Mouse (Mus musculus) liver, adult 2 months (tissue): ENCODE results near the gene Armc12. TPM values are rescaled to one million over a fixed set of nuclear protein-coding genes. Genes with fewer than 3 reads are reported as not detected.

ENCODE experiments used
- DNase-seq: peaks from one replicate; pipeline ENCODE4 v3.0.0-alpha.2; 2011; ENCODE audit warnings: low read depth, low spot score; ENCODE audit errors: extremely low read depth
- H3K27ac ChIP-seq: fragments of 200-500 bp; replicated peaks from 2 replicates; pipeline ENCODE4 v1.5.1; 2012; ENCODE audit warnings: low read depth, mild to moderate bottlenecking, control low read depth, inconsistent platforms, low read length; ENCODE audit not compliant: insufficient read depth
- H3K27me3 ChIP-seq: fragments of 200-500 bp; 2 replicates; pipeline ENCODE4 v1.6.1; 2012; ENCODE audit warnings: mild to moderate bottlenecking, moderate library complexity, low read length, inconsistent platforms; ENCODE audit not compliant: control insufficient read depth, insufficient read depth
- H3K36me3 ChIP-seq: fragments of 200-500 bp; 2 replicates; pipeline ENCODE4 v1.6.1; 2012; ENCODE audit warnings: low read length, inconsistent platforms; ENCODE audit not compliant: control insufficient read depth, insufficient read depth
- H3K4me1 ChIP-seq: fragments of 200-500 bp; 2 replicates; pipeline ENCODE4 v1.6.1; 2011; ENCODE audit warnings: low read length; ENCODE audit not compliant: control insufficient read depth, insufficient read depth
- H3K4me3 ChIP-seq: fragments of 200-500 bp; 2 replicates; pipeline ENCODE4 v1.5.1; 2011; ENCODE audit warnings: low read depth, mild to moderate bottlenecking, control low read depth, low read length, moderate library complexity; ENCODE audit not compliant: insufficient read depth
- H3K79me2 ChIP-seq: fragments of 200-500 bp; 2 replicates; pipeline ENCODE4 v1.6.1; 2012; ENCODE audit warnings: inconsistent platforms, mild to moderate bottlenecking, low read length, moderate library complexity; ENCODE audit not compliant: control insufficient read depth, insufficient read depth
- H3K9ac ChIP-seq: fragments of 200-500 bp; 2 replicates; pipeline ENCODE4 v1.6.1; 2012; ENCODE audit warnings: low read depth, mild to moderate bottlenecking, control low read depth, inconsistent platforms, low read length
- CTCF ChIP-seq: fragments of 200-500 bp; IDR thresholded peaks from 2 replicates; pipeline ENCODE4 v1.5.1; 2011; ENCODE audit warnings: low read depth, low read length, control low read depth
- POLR2A ChIP-seq: fragments of 200-500 bp; IDR thresholded peaks from 2 replicates; pipeline ENCODE4 v1.6.1; 2011; ENCODE audit warnings: low read length, control low read depth; ENCODE audit not compliant: insufficient read depth; ENCODE audit errors: extremely low read depth
- WGBS: fragments of 180-500 bp; shearing (Covaris S2); methylation state at CpG from one replicate; pipeline ENCODE4 v1.1.7; 2018; 5-methylcytosine and 5-hydroxymethylcytosine counted together
- polyA plus RNA-seq: library from polyadenylated mRNA; depleted of rRNA; stranded (reverse); fragments of >200 nt; gene quantifications from 2 replicates; pipeline ENCODE4 v1.2.3, GENCODE M21; 2012; rRNA removed
- total RNA-seq: library from RNA; depleted of rRNA; stranded (reverse); fragments of >200 nt; gene quantifications from 2 replicates; pipeline ENCODE4 v1.2.3, GENCODE M21; 2014; rRNA removed

Armc12 gene
- total RNA-seq (not detected in 2 replicates), polyA plus RNA-seq (not detected in 2 replicates)

GRCm38 (mm10) chr17:28530506-28530905 is at the start of gene Armc12:
Gene Armc12, plus strand, starts transcription at chr17:28530806.
- no peak within 1 kb of the TSS for H3K9ac ChIP-seq
- H3K27me3 ChIP-seq = no peaks in the 10 kb centered on the region
- no peaks in the 10 kb centered on the region for H3K36me3 ChIP-seq
- no peak within 1 kb of the TSS for H3K27ac ChIP-seq
- H3K4me3 ChIP-seq = no peak within 1 kb of the TSS
- no peak for TF ChIP-seq CTCF
- TF ChIP-seq POLR2A = no peak
- WGBS = 97% methylated on average over 6 of the region's 6 CpGs
- no peak for DNase-seq
- no peaks in the 10 kb centered on the region for H3K79me2 ChIP-seq
- no peaks in the 10 kb centered on the region for H3K4me1 ChIP-seq

- Histone ChIP-seq H3K4me3 (peak overlapping the region; percentile 99), H3K27ac (peak overlapping the region; percentile 77), H3K79me2 (peaks cover 7% of the 10 kb centered on the region; the same call in 1 of the 2 replicates), H3K9ac (peak overlapping the region; percentile 94), H3K4me1 (peaks cover 3% of the 10 kb centered on the region; the same call in 1 of the 2 replicates), H3K27me3 (no peaks in the 10 kb centered on the region), H3K36me3 (no peaks in the 10 kb centered on the region)
- TF ChIP-seq POLR2A (no peak), CTCF (no peak)
- 4% methylated on average over 30 of the region's 30 CpGs for whole genome bisulfite sequencing
- DNase-seq = peak; percentile 56
Measured at GRCm38 (mm10) chr17:28484704-28485445, 45.7 kb upstream of the Armc12 start.

DNA sequence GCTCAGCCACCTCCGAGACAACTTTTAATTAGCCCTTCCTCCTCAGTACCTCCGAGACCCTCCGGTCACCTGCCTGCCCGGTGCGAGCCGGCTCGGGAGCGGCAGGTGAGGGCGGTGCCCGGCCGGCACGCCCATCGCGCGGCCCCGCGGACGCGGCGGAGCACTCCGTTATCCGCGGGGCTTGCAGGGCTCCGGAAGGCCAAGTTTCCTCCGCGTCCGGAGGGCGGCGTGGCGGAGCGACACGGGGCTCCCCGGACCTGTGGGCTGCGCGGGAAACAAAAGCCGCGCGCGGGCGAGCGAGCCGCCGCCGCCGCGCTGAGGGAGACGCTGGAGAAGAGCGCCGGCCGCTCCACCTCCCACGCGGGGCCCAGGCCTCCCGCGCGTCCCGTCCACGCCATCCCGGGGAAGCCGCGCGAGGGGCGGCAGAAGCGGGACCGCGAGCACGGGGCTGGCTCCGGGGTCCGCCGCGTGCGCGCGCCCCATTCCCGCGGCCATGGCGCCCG is 45.1 kb upstream of the Armc12 start:
- peak; percentile 16; the same call in 1 of the 2 replicates for TF ChIP-seq CTCF
- no peak for TF ChIP-seq POLR2A
- Histone ChIP-seq H3K36me3 (no peaks in the 10 kb centered on the region), H3K27ac (peak overlapping the region; percentile 77), H3K27me3 (no peaks in the 10 kb centered on the region), H3K4me1 (peaks cover 3% of the 10 kb centered on the region; the same call in 1 of the 2 replicates), H3K4me3 (peak overlapping the region; percentile 99), H3K79me2 (peaks cover 1% of the 10 kb centered on the region; the same call in 1 of the 2 replicates), H3K9ac (peak overlapping the region; percentile 94)
- WGBS = 1% methylated on average over 69 of the region's 77 CpGs
- no peak for DNase-seq

DNA sequence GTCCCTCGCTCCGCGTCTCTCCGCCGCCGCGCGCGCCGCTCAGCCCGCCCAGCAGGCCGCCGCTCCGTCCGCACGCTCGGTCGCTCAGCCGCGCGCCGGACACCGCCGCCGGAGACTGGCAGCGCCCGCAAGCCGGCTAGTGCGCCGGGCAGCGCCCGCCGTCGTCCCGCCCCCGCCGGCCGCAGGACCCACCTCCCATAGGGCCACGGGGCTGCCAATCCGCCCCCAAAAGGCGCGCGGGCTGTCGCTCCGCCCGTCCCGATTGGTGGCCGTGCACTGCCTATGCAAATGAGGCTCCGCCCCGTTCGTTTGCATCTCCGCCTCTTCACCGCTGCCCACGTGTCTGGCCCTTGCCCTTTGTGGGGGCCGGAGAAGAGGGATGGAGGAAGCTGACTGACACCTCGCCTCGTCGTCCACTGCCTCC is 44.6 kb upstream of the Armc12 start:
- DNase-seq = peak; percentile 81

GRCm38 (mm10) chr17:28486720-28487119 is 43.9 kb upstream of the Armc12 start:
- Histone ChIP-seq H3K36me3 (no peaks in the 10 kb centered on the region), H3K27me3 (no peaks in the 10 kb centered on the region), H3K4me1 (peaks cover 3% of the 10 kb centered on the region; the same call in 1 of the 2 replicates), H3K27ac (no peak overlapping the region), H3K4me3 (no peak overlapping the region), H3K9ac (no peak overlapping the region), H3K79me2 (no peaks in the 10 kb centered on the region; the same call in 1 of the 2 replicates)
- 83% methylated on average over 6 of the region's 6 CpGs for WGBS
- DNase-seq = no peak
- TF ChIP-seq CTCF = no peak
- no peak for TF ChIP-seq POLR2A

More for the DNA sequence above, 44.6 kb upstream of the Armc12 start:
- WGBS = 2% methylated on average over 58 of the region's 58 CpGs
- H3K27me3 ChIP-seq = no peaks in the 10 kb centered on the region
- no peaks in the 10 kb centered on the region; the same call in 1 of the 2 replicates for H3K79me2 ChIP-seq
- no peaks in the 10 kb centered on the region for H3K36me3 ChIP-seq
- H3K9ac ChIP-seq = peak overlapping the region; percentile 94
- H3K4me1 ChIP-seq = peaks cover 3% of the 10 kb centered on the region; the same call in 1 of the 2 replicates
- peak overlapping the region; percentile 99 for H3K4me3 ChIP-seq
- TF ChIP-seq CTCF (no peak), POLR2A (peak; percentile 89)
- H3K27ac ChIP-seq = peak overlapping the region; percentile 77; the same call in 1 of the 2 replicates
